Mouse (Mus musculus): ENCODE measurements around the gene Nav1. TPM values are rescaled to one million over a fixed set of nuclear protein-coding genes. Genes with fewer than 3 reads are reported as not detected.
"Not testable (repeated sequence)": the region's sequence is repeated elsewhere in the genome, so short reads cannot be mapped to it uniquely, and the experiment has no call there.

Nav1 gene
- polyA plus RNA-seq, 1 experiment = not detected

DNA sequence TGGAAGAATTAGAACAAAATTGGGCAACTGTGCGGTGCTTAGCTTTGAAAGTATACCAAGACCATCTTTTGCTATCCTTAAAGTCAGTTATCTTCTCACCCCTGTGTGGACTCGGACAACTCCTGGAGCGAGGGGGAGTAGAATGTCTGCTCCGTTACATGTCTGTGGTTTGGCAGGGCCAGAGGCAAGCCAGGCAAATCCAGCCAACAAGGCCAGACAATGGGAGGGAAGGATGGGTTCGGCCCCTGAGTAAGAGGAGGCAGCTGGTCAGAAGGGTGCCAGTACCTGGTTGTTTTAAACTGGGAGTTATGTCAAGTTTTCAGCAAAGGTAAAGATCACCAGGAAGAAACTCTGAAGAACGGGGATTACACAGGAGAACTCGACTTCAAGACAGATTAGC, 121.9 kb downstream of the Nav1 start:
- TF ChIP-seq POLR2A (IDR thresholded peaks at IDR 0.05; ENCODE audit: insufficient read depth, low read depth, low read length) (no peak), CTCF (IDR thresholded peaks at IDR 0.05; ENCODE audit: insufficient read depth, low read depth, low read length) (no peak)
- Histone ChIP-seq H3K27ac (ENCODE audit: insufficient read depth, low read depth, low read length) (no peak overlapping the region), H3K4me3 (ENCODE audit: insufficient read depth, low read depth, low read length) (no peak overlapping the region), H3K4me1 (ENCODE audit: control insufficient read depth, insufficient read depth, low read length) (peaks cover 5% of the 10 kb centered on the region; the same call in 1 of the 2 replicates)
- WGBS = 83% methylated on average over 7 of the region's 7 CpGs

- 90% methylated on average over 9 of the region's 9 CpGs for WGBS
- H3K27ac ChIP-seq (ENCODE audit: insufficient read depth, low read depth, low read length); H3K4me3 ChIP-seq (ENCODE audit: insufficient read depth, low read depth, low read length); H3K4me1 ChIP-seq (ENCODE audit: control insufficient read depth, insufficient read depth, low read length): not testable (repeated sequence)
Observed at GRCm38 (mm10) chr1:135484503-135485051, 122.5 kb downstream of the Nav1 start.

- TF ChIP-seq POLR2A (IDR thresholded peaks at IDR 0.05; ENCODE audit: insufficient read depth, low read depth, low read length) (no peak), CTCF (IDR thresholded peaks at IDR 0.05; ENCODE audit: insufficient read depth, low read depth, low read length) (no peak)
- WGBS = 78% methylated on average over 6 of the region's 6 CpGs
- Histone ChIP-seq H3K4me3 (ENCODE audit: insufficient read depth, low read depth, low read length) (no peak overlapping the region), H3K27ac (ENCODE audit: insufficient read depth, low read depth, low read length) (no peak overlapping the region), H3K4me1 (ENCODE audit: control insufficient read depth, insufficient read depth, low read length) (peaks cover 6% of the 10 kb centered on the region)
Observed at GRCm38 (mm10) chr1:135483971-135484370, 123.1 kb downstream of the Nav1 start.

- peaks cover 10% of the 10 kb centered on the region for H3K4me1 ChIP-seq (ENCODE audit: control insufficient read depth, insufficient read depth, low read length)
- WGBS = 89% methylated on average over 1 of the region's 1 CpGs
- H3K4me3 ChIP-seq (ENCODE audit: insufficient read depth, low read depth, low read length) = no peak overlapping the region
- TF ChIP-seq CTCF (IDR thresholded peaks at IDR 0.05; ENCODE audit: insufficient read depth, low read depth, low read length) = no peak
- TF ChIP-seq POLR2A (IDR thresholded peaks at IDR 0.05; ENCODE audit: insufficient read depth, low read depth, low read length) = no peak
- H3K27ac ChIP-seq (ENCODE audit: insufficient read depth, low read depth, low read length) = no peak overlapping the region
Observed at GRCm38 (mm10) chr1:135482666-135483065, 124.4 kb downstream of the Nav1 start.

DNA sequence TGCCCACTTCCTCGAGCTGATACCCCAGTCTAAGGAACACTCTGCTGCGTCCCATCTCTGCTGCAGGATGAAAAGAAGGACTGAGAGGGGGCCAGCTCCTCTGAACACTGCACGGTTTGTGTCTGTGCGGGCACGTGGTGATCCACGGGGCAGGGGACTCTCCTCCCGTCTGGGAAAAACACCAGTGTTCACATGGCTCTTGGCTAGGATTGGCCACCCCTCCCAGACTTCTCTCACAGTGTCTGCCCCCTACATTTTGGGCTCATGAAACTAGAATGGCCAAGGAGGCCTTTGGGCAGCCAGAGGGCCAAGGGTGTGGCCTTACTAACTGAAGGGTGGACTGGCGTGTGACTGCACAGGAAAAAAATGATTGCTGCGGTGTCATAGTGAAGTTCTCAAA, 125.4 kb downstream of the Nav1 start:
- no peak overlapping the region for H3K4me3 ChIP-seq (ENCODE audit: insufficient read depth, low read depth, low read length)
- WGBS = 72% methylated on average over 9 of the region's 9 CpGs
- TF ChIP-seq POLR2A (IDR thresholded peaks at IDR 0.05; ENCODE audit: insufficient read depth, low read depth, low read length) (no peak), CTCF (IDR thresholded peaks at IDR 0.05; ENCODE audit: insufficient read depth, low read depth, low read length) (no peak)
- H3K4me1 ChIP-seq (ENCODE audit: control insufficient read depth, insufficient read depth, low read length) = peaks cover 10% of the 10 kb centered on the region
- no peak overlapping the region for H3K27ac ChIP-seq (ENCODE audit: insufficient read depth, low read depth, low read length)

GRCm38 (mm10) chr1:135480815-135481214, 126.3 kb downstream of the Nav1 start:
- Histone ChIP-seq H3K27ac (ENCODE audit: insufficient read depth, low read depth, low read length) (no peak overlapping the region), H3K4me1 (ENCODE audit: control insufficient read depth, insufficient read depth, low read length) (peaks cover 13% of the 10 kb centered on the region), H3K4me3 (ENCODE audit: insufficient read depth, low read depth, low read length) (no peak overlapping the region)
- TF ChIP-seq POLR2A (IDR thresholded peaks at IDR 0.05; ENCODE audit: insufficient read depth, low read depth, low read length) = no peak
- no peak for TF ChIP-seq CTCF (IDR thresholded peaks at IDR 0.05; ENCODE audit: insufficient read depth, low read depth, low read length)
- WGBS = 77% methylated on average over 3 of the region's 3 CpGs

GRCm38 (mm10) chr1:135475571-135475895, 131.6 kb downstream of the Nav1 start:
- no peak overlapping the region for H3K27ac ChIP-seq (ENCODE audit: insufficient read depth, low read depth, low read length)
- peaks cover 15% of the 10 kb centered on the region; the same call in 1 of the 2 replicates for H3K4me1 ChIP-seq (ENCODE audit: control insufficient read depth, insufficient read depth, low read length)
- 67% methylated on average over 7 of the region's 7 CpGs for WGBS
- no peak overlapping the region for H3K4me3 ChIP-seq (ENCODE audit: insufficient read depth, low read depth, low read length)
- no peak for TF ChIP-seq CTCF (IDR thresholded peaks at IDR 0.05; ENCODE audit: insufficient read depth, low read depth, low read length)
- TF ChIP-seq POLR2A (IDR thresholded peaks at IDR 0.05; ENCODE audit: insufficient read depth, low read depth, low read length) = no peak

GRCm38 (mm10) chr1:135474861-135475570, 132.1 kb downstream of the Nav1 start:
- Histone ChIP-seq H3K4me3 (ENCODE audit: insufficient read depth, low read depth, low read length) (no peak overlapping the region), H3K4me1 (ENCODE audit: control insufficient read depth, insufficient read depth, low read length) (peaks cover 15% of the 10 kb centered on the region; the same call in 1 of the 2 replicates), H3K27ac (ENCODE audit: insufficient read depth, low read depth, low read length) (no peak overlapping the region)
- 59% methylated on average over 15 of the region's 15 CpGs for WGBS
- TF ChIP-seq POLR2A (IDR thresholded peaks at IDR 0.05; ENCODE audit: insufficient read depth, low read depth, low read length) (no peak), CTCF (IDR thresholded peaks at IDR 0.05; ENCODE audit: insufficient read depth, low read depth, low read length) (no peak)

DNA sequence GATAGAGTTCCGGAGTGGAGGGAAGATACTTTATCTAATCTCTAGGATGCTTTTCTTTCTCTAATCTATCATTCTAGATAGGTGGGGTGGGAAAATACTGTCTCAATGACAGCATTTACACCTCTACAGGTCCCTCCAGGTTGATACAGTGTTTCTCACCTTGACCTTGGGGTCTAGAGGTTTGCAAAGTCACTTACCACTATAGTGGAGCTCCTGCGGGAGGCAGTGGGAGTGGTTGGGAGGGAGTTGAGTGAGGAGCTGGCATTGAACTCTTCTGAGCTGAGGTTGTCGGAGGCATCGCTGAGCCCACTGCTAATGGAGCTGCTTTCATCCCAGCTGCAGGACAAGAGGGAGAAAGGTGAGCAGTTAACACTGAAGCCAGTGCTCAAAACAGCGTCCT, 134.6 kb downstream of the Nav1 start:
- no peak overlapping the region for H3K27ac ChIP-seq (ENCODE audit: insufficient read depth, low read depth, low read length)
- H3K4me3 ChIP-seq (ENCODE audit: insufficient read depth, low read depth, low read length) = no peak overlapping the region
- TF ChIP-seq CTCF (IDR thresholded peaks at IDR 0.05; ENCODE audit: insufficient read depth, low read depth, low read length) (no peak), POLR2A (IDR thresholded peaks at IDR 0.05; ENCODE audit: insufficient read depth, low read depth, low read length) (no peak)
- peaks cover 10% of the 10 kb centered on the region; the same call in 1 of the 2 replicates for H3K4me1 ChIP-seq (ENCODE audit: control insufficient read depth, insufficient read depth, low read length)
- 82% methylated on average over 5 of the region's 5 CpGs for WGBS
